Mouse (Mus musculus) liver, adult 2 months (tissue): ENCODE measurements around the gene Pten.

Source experiments
- CTCF ChIP-seq: fragments of 200-500 bp; IDR thresholded peaks from 2 replicates; pipeline ENCODE4 v1.5.1; 2011; ENCODE audit warnings: low read depth, low read length, control low read depth
- POLR2A ChIP-seq: fragments of 200-500 bp; IDR thresholded peaks from 2 replicates; pipeline ENCODE4 v1.6.1; 2011; ENCODE audit warnings: low read length, control low read depth; ENCODE audit not compliant: insufficient read depth; ENCODE audit errors: extremely low read depth

- TF ChIP-seq CTCF (peak; percentile 96), POLR2A (no peak)
Measured at GRCm38 (mm10) chr19:32715201-32715600, 42.1 kb upstream of the Pten start.
